In the genomic region with DNA sequence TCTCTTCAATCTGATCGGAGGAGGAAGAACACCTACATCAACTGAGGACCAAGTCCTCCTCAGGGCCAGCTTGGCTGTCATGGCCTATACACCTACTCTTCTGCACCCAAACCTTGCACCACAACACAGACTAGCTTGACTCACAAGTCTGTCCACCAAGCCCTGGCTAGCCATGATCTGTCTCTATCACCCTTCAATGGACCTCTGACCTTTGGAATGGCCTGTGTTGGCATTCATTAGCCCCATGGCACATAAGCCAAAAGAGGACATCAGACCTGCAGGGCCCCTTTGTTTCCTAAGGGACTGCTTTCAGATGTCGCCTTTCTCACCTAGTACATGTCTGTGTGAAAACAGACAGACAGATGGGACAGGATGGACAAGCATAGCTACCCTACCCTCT, we compare ENCODE assay signal across 9 mouse cellular contexts. TPM values are rescaled to one million over a fixed set of nuclear protein-coding genes. Genes with fewer than 3 reads are reported as not detected.
DNase-seq lines count a peak whose midpoint lies in the region; ATAC-seq and TF ChIP-seq lines count a peak whose summit lies in the region.
"Had no signal": no experiment of that assay in that cellular context is flagged by ENCODE, and none has a peak within 500 bp of the region (broad histone marks: within the 10 kb centered on the region; RNA-seq: fewer than 3 reads in every experiment).

No protein-coding gene starts in this region.

- 71% methylated on average over 2 of the region's 2 CpGs for WGBS in heart, adult 2 months
- 83% methylated on average over 2 of the region's 2 CpGs for WGBS in hindbrain, postnatal 0 days
- WGBS in liver, embryonic 16.5 days (ENCODE audit: insufficient replicate concordance), result 82% methylated on average over 2 of the region's 2 CpGs

- H3K79me2 ChIP-seq in heart, adult 2 months (replicated peaks; ENCODE audit: control insufficient read depth, insufficient read depth, low read length), result peaks cover 4% of the 10 kb centered on the region; the same call in 1 of the 2 replicates

- no peaks in the 10 kb centered on the region for H3K9me3 ChIP-seq in ES-Bruce4 (replicated peaks; ENCODE audit: control insufficient read depth, insufficient read depth, low read length, poor library complexity, severe bottlenecking)
- no peaks in the 10 kb centered on the region for H3K9me3 ChIP-seq in hindbrain, postnatal 0 days (ENCODE audit: low read length)
- no peaks in the 10 kb centered on the region for H3K9me3 ChIP-seq in liver, embryonic 16.5 days (replicated peaks; ENCODE audit: control insufficient read depth, low read length)

- TF ChIP-seq EP300 in heart, adult 2 months (IDR thresholded peaks at IDR 0.05; ENCODE audit: insufficient read depth, low read depth, low read length), result no peak
- no peak for TF ChIP-seq EP300 in ES-Bruce4 (IDR thresholded peaks at IDR 0.05; ENCODE audit: insufficient read depth, low read depth, low read length)

- ATAC-seq in hindbrain, postnatal 0 days, result no peak
- no peak for ATAC-seq in liver, embryonic 16.5 days (ENCODE audit: low read depth)

- intact Hi-C loops in heart, adult 2 months (cut with DNase I), result loop anchor here (2.0 to 5.0 kb wide), 2 partner anchors 36 to 56 kb away; no protein-coding TSS in a partner anchor
- intact Hi-C loops in heart, postnatal 14 days (cut with DNase I), result no loop called here

- H3K36me3 ChIP-seq in heart, adult 2 months (ENCODE audit: control insufficient read depth, insufficient read depth, low read length), result no peaks in the 10 kb centered on the region
- peaks cover 23% of the 10 kb centered on the region for H3K36me3 ChIP-seq in ES-Bruce4 (ENCODE audit: control insufficient read depth, insufficient read depth, low read length, poor library complexity, severe bottlenecking)
- H3K36me3 ChIP-seq in hindbrain, postnatal 0 days (ENCODE audit: insufficient read depth, low read length), result peaks cover 8% of the 10 kb centered on the region; the same call in 1 of the 2 replicates
- peaks cover 9% of the 10 kb centered on the region for H3K36me3 ChIP-seq in liver, embryonic 16.5 days (ENCODE audit: control insufficient read depth, insufficient read depth)

- no peak overlapping the region for H3K4me2 ChIP-seq in hindbrain, postnatal 0 days (ENCODE audit: low read depth, low read length)
- peak overlapping the region; percentile 49; the same call in 1 of the 2 replicates for H3K4me2 ChIP-seq in liver, embryonic 16.5 days (ENCODE audit: low read depth, low read length)

- H3K4me1 ChIP-seq in heart, adult 2 months (ENCODE audit: control insufficient read depth, insufficient read depth, low read length), result peaks cover 14% of the 10 kb centered on the region
- no peaks in the 10 kb centered on the region for H3K4me1 ChIP-seq in ES-Bruce4 (ENCODE audit: control insufficient read depth, insufficient read depth, low read length)
- no peaks in the 10 kb centered on the region for H3K4me1 ChIP-seq in hindbrain, postnatal 0 days (ENCODE audit: insufficient read depth, low read length)
- peaks cover 64% of the 10 kb centered on the region for H3K4me1 ChIP-seq in liver, embryonic 16.5 days (ENCODE audit: control insufficient read depth, low read depth, low read length)

- peak overlapping the region; percentile 63 for H3K27ac ChIP-seq in heart, adult 2 months
- H3K27ac ChIP-seq in ES-Bruce4 (ENCODE audit: insufficient read depth, low read length), result peak overlapping the region; percentile 45
- peak overlapping the region; percentile 67 for H3K27ac ChIP-seq in hindbrain, postnatal 0 days
- peak overlapping the region; percentile 78; the same call in 1 of the 2 replicates for H3K27ac ChIP-seq in liver, embryonic 16.5 days (ENCODE audit: low read length)

- no peak overlapping the region for H3K9ac ChIP-seq in heart, adult 2 months (ENCODE audit: low read depth, low read length)
- H3K9ac ChIP-seq in ES-Bruce4 (ENCODE audit: low read depth, poor library complexity, severe bottlenecking), result no peak overlapping the region
- H3K9ac ChIP-seq in hindbrain, postnatal 0 days (replicated peaks; ENCODE audit: low read length), result no peak overlapping the region
- H3K9ac ChIP-seq in liver, embryonic 16.5 days (ENCODE audit: low read depth, low read length), result no peak overlapping the region; the same call in 1 of the 2 replicates

- TF ChIP-seq POLR2A in heart, adult 2 months (IDR thresholded peaks at IDR 0.05; ENCODE audit: insufficient read depth, low read depth, low read length), result no peak
- TF ChIP-seq POLR2A in ES-Bruce4 (IDR thresholded peaks at IDR 0.05; ENCODE audit: insufficient read depth, low read length), result no peak

- H3K27me3 ChIP-seq in heart, adult 2 months (ENCODE audit: control insufficient read depth, insufficient read depth, low read length), result no peaks in the 10 kb centered on the region
- H3K27me3 ChIP-seq in ES-Bruce4 (ENCODE audit: control insufficient read depth, insufficient read depth, low read length, poor library complexity, severe bottlenecking), result no peaks in the 10 kb centered on the region
- H3K27me3 ChIP-seq in hindbrain, postnatal 0 days (ENCODE audit: insufficient read depth, low read length), result no peaks in the 10 kb centered on the region
- H3K27me3 ChIP-seq in liver, embryonic 16.5 days (ENCODE audit: control insufficient read depth, insufficient read depth, low read depth, low read length), result no peaks in the 10 kb centered on the region

- H3K4me3 ChIP-seq in heart, adult 2 months, result no peak overlapping the region
- no peak overlapping the region for H3K4me3 ChIP-seq in ES-Bruce4 (ENCODE audit: low read depth, low read length)
- no peak overlapping the region for H3K4me3 ChIP-seq in hindbrain, postnatal 0 days (ENCODE audit: low read length)
- no peak overlapping the region for H3K4me3 ChIP-seq in liver, embryonic 16.5 days (ENCODE audit: low read depth, low read length)

- no peak for TF ChIP-seq CTCF in heart, adult 2 months (IDR thresholded peaks at IDR 0.05)
- TF ChIP-seq CTCF in ES-Bruce4 (IDR thresholded peaks at IDR 0.05; ENCODE audit: low read depth, low read length), result no peak
- TF ChIP-seq CTCF in hindbrain, postnatal 0 days (IDR thresholded peaks at IDR 0.05; ENCODE audit: low read depth), result no peak

- no peak for DNase-seq in heart, adult 2 months
- no peak for DNase-seq in heart, postnatal 14 days
- DNase-seq in hindbrain, postnatal 0 days (ENCODE audit: low spot score), result no peak
- DNase-seq in left cerebral cortex, adult 11 months (ENCODE audit: low spot score), result no peak
- DNase-seq in adrenal gland, adult (ENCODE audit: inconsistent age in 2 of 2, low spot score in 1 of 2), result no peak
- no peak for DNase-seq in Muller cell, postnatal 12 days (ENCODE audit: inconsistent ontology term)

RNA-seq across cellular contexts. Expression of a gene that starts 18.6 kb away (rescaled TPM):
- total RNA-seq in heart, adult 2 months (2021), result 10 to 100 TPM; 13.3 to 16.8 TPM
- 11.5 and 14.2 TPM in 2 replicates for polyA plus RNA-seq in heart, adult 2 months (2012; rRNA removed)
- total RNA-seq in heart, postnatal 14 days (2021), result 10 to 100 TPM; 10.4 to 10.7 TPM
- polyA plus RNA-seq in ES-Bruce4 (2011; ENCODE audit: insufficient read depth, insufficient read length, low read depth, missing spikeins), result 3.4 and 4.2 TPM in 2 replicates
- total RNA-seq in hindbrain, postnatal 0 days (2014; rRNA removed), result 8.4 and 10.7 TPM in 2 replicates
- 13.3 and 13.8 TPM in 2 replicates for polyA plus RNA-seq in hindbrain, postnatal 0 days (2015; fragmentation: Nextera tagmentation; extraction: Ambion mirVana)
- polyA plus RNA-seq in liver, embryonic 16.5 days (2015; fragmentation: Nextera tagmentation; extraction: Ambion mirVana), result 0.63 and 0.77 TPM in 2 replicates
- total RNA-seq: megakaryocyte-erythroid progenitor cell, adult 5-6 weeks had no signal

RNA-seq across cellular contexts. Expression of a gene that starts 18.8 kb away (rescaled TPM):
- 100 to 1,000 TPM; 417 to 492 TPM for total RNA-seq in heart, adult 2 months (2021)
- 443 and 488 TPM in 2 replicates for polyA plus RNA-seq in heart, adult 2 months (2012; rRNA removed)
- total RNA-seq in heart, postnatal 14 days (2021), result 100 to 1,000 TPM; 404 to 405 TPM
- polyA plus RNA-seq in ES-Bruce4 (2011; ENCODE audit: insufficient read depth, insufficient read length, low read depth, missing spikeins), result 70.5 and 70.8 TPM in 2 replicates
- total RNA-seq in hindbrain, postnatal 0 days (2014; rRNA removed), result 61.0 and 91.4 TPM in 2 replicates
- 269 and 275 TPM in 2 replicates for polyA plus RNA-seq in hindbrain, postnatal 0 days (2015; fragmentation: Nextera tagmentation; extraction: Ambion mirVana)
- 103 and 104 TPM in 2 replicates for polyA plus RNA-seq in liver, embryonic 16.5 days (2015; fragmentation: Nextera tagmentation; extraction: Ambion mirVana)

RNA-seq across cellular contexts. Expression of a gene that starts 19.2 kb away (rescaled TPM):
- under 1 TPM; 0.16 to 0.23 TPM for total RNA-seq in heart, adult 2 months (2021)
- 0.23 and 0.49 TPM in 2 replicates for polyA plus RNA-seq in heart, adult 2 months (2012; rRNA removed)
- total RNA-seq in heart, postnatal 14 days (2021), result not detected
- polyA plus RNA-seq in ES-Bruce4 (2011; ENCODE audit: insufficient read depth, insufficient read length, low read depth, missing spikeins), result not detected in 2 replicates
- 1.6 and 1.8 TPM in 2 replicates for total RNA-seq in hindbrain, postnatal 0 days (2014; rRNA removed)
- 3.7 and 4.3 TPM in 2 replicates for polyA plus RNA-seq in hindbrain, postnatal 0 days (2015; fragmentation: Nextera tagmentation; extraction: Ambion mirVana)
- 1.1 and 1.6 TPM in 2 replicates for polyA plus RNA-seq in liver, embryonic 16.5 days (2015; fragmentation: Nextera tagmentation; extraction: Ambion mirVana)
- total RNA-seq: megakaryocyte-erythroid progenitor cell, adult 5-6 weeks had no signal

RNA-seq across cellular contexts. Expression of a gene that starts 33.7 kb away (rescaled TPM):
- total RNA-seq in heart, adult 2 months (2021), result 1 to 10 TPM; 1.5 to 1.9 TPM
- 11.2 and 16.8 TPM in 2 replicates for polyA plus RNA-seq in heart, adult 2 months (2012; rRNA removed)
- total RNA-seq in heart, postnatal 14 days (2021), result 1 to 10 TPM; 1.7 TPM
- polyA plus RNA-seq in ES-Bruce4 (2011; ENCODE audit: insufficient read depth, insufficient read length, low read depth, missing spikeins), result 0.96 and 1.2 TPM in 2 replicates
- total RNA-seq in hindbrain, postnatal 0 days (2014; rRNA removed), result 14.3 and 19.2 TPM in 2 replicates
- polyA plus RNA-seq in hindbrain, postnatal 0 days (2015; fragmentation: Nextera tagmentation; extraction: Ambion mirVana), result 6.9 and 7.2 TPM in 2 replicates
- not detected in 2 replicates for polyA plus RNA-seq in liver, embryonic 16.5 days (2015; fragmentation: Nextera tagmentation; extraction: Ambion mirVana)
- total RNA-seq: megakaryocyte-erythroid progenitor cell, adult 5-6 weeks had no signal
